Mouse (Mus musculus) layer of hippocampus, adult 2 months (tissue): ENCODE results near the gene Dvl2. TPM values are rescaled to one million over a fixed set of nuclear protein-coding genes. Genes with fewer than 3 reads are reported as not detected.

Experiments
- DNase-seq, 2 experiments: peaks; one replicate each; pipeline ENCODE4 v3.0.0; 2022; ENCODE audit warnings: low spot score in 2 of 2
- H3K27ac ChIP-seq: fragments of 200-600 bp; 2 replicates; pipeline ENCODE4 v1.8.1; 2022
- H3K4me3 ChIP-seq: fragments of 200-600 bp; 2 replicates; pipeline ENCODE4 v1.8.1; 2022; ENCODE audit warnings: mild to moderate bottlenecking
- CTCF ChIP-seq: fragments of 200-600 bp; conservative IDR thresholded peaks from 2 replicates; pipeline ENCODE4 v1.8.1; 2022; ENCODE audit warnings: antibody characterized with exemption, mild to moderate bottlenecking, moderate library complexity
- microRNA-seq, 2 experiments: library from miRNA; unstranded; fragments of <30 nt; microRNA quantifications; one replicate each; pipeline ENCODE4 v1.2.0; 2021
- total RNA-seq, 2 experiments: library from RNA; stranded (reverse); gene quantifications; 2 replicates each; pipeline ENCODE4 v1.2.3; 2021

Gene Dvl2
- total RNA-seq, 2 experiments from 2014 or later, result 40.6 to 45.3 TPM

DNA sequence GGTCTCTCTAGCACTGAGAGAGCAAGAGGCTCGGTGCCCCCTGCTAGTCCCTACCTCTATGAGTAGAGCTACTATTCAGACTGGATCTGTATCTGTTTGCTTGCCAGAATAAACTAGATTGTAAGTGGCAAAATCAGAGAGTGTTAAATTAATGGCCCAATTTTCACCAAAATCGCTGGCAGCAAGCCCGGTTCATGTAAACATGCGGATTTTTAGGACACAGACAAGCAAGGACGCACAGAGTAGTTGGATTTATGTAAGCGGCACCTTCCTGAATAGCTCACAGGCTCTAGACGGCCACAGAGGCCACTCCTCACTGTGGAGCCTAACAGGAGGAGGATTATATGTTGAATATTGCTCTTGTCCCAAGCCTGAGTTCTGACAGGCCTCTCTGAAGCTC lies 52.8 kb downstream of the Dvl2 start:
- no peak for DNase-seq
- no peak for TF ChIP-seq CTCF
- H3K4me3 ChIP-seq, result no peak overlapping the region
- H3K27ac ChIP-seq, result no peak overlapping the region

DNA sequence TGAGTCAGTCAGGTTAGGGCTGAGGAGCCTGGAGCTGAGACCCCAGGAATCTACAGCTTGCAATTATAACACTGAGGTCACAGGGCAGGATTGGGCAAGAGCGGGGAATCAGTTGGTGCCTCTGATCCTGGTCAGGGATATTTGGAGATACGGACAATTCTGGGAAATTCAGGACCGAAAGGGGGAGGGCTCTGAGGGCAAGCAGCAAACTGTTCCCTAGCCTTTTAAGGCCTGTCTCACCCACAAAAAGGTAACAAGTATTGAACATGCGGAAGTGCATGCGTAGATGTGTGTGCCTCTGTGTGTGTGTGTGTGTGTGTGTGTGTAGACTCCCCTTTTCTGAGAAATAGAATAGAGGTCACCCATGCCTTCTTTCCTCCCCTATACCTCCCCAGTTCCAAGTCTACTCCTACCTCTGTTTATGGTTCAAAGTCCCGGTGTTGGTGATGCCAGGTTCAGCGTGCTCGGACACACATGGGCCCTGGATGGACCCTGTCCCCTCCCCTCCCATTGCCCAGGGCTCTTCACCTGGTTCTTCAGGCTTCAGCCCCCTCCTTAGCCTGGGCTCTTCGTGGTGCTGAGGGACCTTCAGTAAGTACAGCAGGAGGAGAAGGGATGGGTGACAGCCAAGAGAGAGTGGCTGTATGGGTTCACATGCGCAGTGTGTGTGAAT lies 53.6 kb downstream of the Dvl2 start, which contains the start of gene Asgr1:
Gene Asgr1 (plus strand): TSS at position 188 of the 673 bp plus-strand sequence.
- TF ChIP-seq CTCF, result no peak
- DNase-seq, result no peak
- no peak within 1 kb of the TSS for H3K27ac ChIP-seq
- H3K4me3 ChIP-seq, result no peak within 1 kb of the TSS

DNA sequence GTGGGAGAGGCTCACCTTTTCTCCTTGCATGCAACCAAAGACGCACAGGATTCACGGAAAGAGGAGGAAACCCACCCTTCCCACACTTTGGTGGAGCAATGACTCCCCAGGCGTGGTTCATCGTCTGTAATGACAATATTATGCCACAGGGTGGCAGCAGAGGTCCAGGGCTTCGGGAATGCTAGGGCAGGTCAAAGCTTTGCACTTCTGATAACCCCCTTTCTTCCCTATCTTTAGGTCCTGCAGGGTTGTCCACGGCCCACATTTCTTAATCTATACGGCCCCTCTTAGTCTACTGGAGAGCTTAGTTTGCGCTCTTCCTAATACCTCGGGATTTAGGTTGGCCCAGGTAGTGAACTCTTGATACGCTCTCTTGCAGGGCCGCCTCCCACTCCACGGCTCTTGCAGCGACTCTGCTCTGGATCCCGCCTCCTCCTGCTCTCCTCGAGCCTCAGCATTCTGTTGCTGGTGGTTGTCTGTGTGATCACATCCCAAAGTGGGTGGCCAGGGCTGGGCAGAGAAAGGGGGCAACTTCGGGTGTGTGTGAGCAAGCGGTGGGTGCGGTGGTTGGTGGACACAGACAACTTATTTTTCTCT lies 55.3 kb downstream of the Dvl2 start:
- Histone ChIP-seq H3K4me3 (peak overlapping the region; percentile 20; the same call in 1 of the 2 replicates), H3K27ac (no peak overlapping the region)
- DNase-seq, result peak in 1 of 2 experiments; percentile 83
- TF ChIP-seq CTCF, result peak; percentile 92

DNA sequence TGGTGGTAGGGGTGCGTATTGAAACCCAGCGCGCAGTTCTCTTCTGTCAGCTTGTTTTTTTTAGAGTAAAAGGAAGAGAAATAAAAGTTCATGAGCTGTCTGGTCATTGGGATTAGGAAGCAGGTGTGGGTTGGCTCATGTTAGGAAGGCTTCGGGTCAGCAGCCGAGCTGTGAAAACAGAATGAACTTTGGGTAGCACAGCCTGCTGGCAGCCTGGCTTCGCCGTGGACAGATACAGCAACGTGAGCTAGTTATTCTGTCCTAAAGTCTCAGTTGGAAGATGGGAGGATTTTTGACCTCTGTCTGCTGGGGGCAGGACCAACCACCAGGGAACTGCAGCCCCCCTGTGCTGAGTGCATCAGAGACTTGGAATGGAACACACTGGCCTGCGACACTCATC lies 57.4 kb downstream of the Dvl2 start:
- TF ChIP-seq CTCF, result no peak
- no peak for DNase-seq
- Histone ChIP-seq H3K27ac (no peak overlapping the region), H3K4me3 (no peak overlapping the region)

DNA sequence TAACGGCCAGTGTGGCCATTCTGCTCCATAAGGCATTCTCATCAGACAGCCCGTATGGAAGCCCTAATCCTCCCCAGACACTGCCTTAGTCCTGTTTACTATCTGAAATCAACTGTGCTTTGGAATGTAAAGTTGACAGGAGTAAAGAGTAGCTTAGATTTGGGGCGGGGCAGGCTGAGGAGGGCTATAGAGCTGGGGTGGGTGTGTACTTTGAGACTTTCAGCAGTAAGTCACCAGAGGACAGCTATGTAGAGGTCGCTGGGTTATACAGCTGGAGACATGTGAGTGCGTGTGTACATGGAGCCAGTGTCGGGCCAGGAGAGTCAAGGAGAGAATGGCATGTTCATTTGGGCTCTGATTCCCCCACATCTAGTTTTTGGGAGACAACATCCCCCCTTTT lies 59.5 kb downstream of the Dvl2 start:
- TF ChIP-seq CTCF, result no peak
- Histone ChIP-seq H3K4me3 (no peak overlapping the region), H3K27ac (no peak overlapping the region)
- no peak for DNase-seq

Small RNA genes within 50 kb of the gene (microRNA-seq; reads per million reads assigned to microRNA genes)
- 0 reads per million in 2 experiments for gene Gm44349
- gene Mir324, result 7,740 to 8,001 reads per million in 2 experiments

Other genes with a start within 250 kb of the Dvl2 start
- gene Polr2a, start 242.0 kb upstream of the Dvl2 start, total RNA-seq, result 10 to 100 TPM; 64.6 to 65.4 TPM
- gene Slc35g3, start 238.6 kb upstream of the Dvl2 start, total RNA-seq, result not detected
- 100 to 1,000 TPM; 122 to 133 TPM for gene Zbtb4, start 234.7 kb upstream of the Dvl2 start, total RNA-seq
- 1 to 10 TPM; 1.1 to 1.3 TPM for gene Chrnb1, start 204.7 kb upstream of the Dvl2 start, total RNA-seq
- 10 to 100 TPM; 25.6 to 28.0 TPM for gene Fgf11, start 198.7 kb upstream of the Dvl2 start, total RNA-seq
- not detected for gene Tmem102, start 195.0 kb upstream of the Dvl2 start, total RNA-seq
- gene Gm39566, start 185.3 kb upstream of the Dvl2 start, total RNA-seq, result not detected
- gene Spem2, start 182.1 kb upstream of the Dvl2 start, total RNA-seq, result not detected
- gene Spem1, start 178.4 kb upstream of the Dvl2 start, total RNA-seq, result under 1 TPM; 0.34 to 0.49 TPM
- 100 to 1,000 TPM; 197 to 201 TPM for gene Nlgn2, start 162.8 kb upstream of the Dvl2 start, total RNA-seq
- gene Tmem256, start 162.1 kb upstream of the Dvl2 start, total RNA-seq, result 100 to 1,000 TPM; 113 to 114 TPM
- 10 to 100 TPM; 17.1 to 19.8 TPM for gene Plscr3, start 154.2 kb upstream of the Dvl2 start, total RNA-seq
- gene Tnk1, start 141.9 kb upstream of the Dvl2 start, total RNA-seq, result not detected
- not detected for gene Tmem95, start 122.6 kb upstream of the Dvl2 start, total RNA-seq
- 1 to 10 TPM; 1.3 to 1.4 TPM for gene Kctd11, start 119.2 kb upstream of the Dvl2 start, total RNA-seq
- not detected for gene Acap1, start 105.1 kb upstream of the Dvl2 start, total RNA-seq
- gene 2810408A11Rik, start 99.6 kb upstream of the Dvl2 start, total RNA-seq, result 1 to 10 TPM in 1 of 2 experiments, under 1 TPM in 1; 0.64 to 1.0 TPM
- gene Neurl4, start 99.5 kb upstream of the Dvl2 start, total RNA-seq, result 100 to 1,000 TPM; 122 to 125 TPM
- 10 to 100 TPM; 35.6 to 41.5 TPM for gene Gps2, start 86.7 kb upstream of the Dvl2 start, total RNA-seq
- 100 to 1,000 TPM; 413 to 441 TPM for gene Eif5a, start 78.6 kb upstream of the Dvl2 start, total RNA-seq
- 10 to 100 TPM; 12.4 to 14.5 TPM for gene Ybx2, start 64.8 kb upstream of the Dvl2 start, total RNA-seq
- 1 to 10 TPM; 1.8 to 2.2 TPM for gene Slc2a4, start 52.4 kb upstream of the Dvl2 start, total RNA-seq
- not detected for gene Cldn7, start 35.8 kb upstream of the Dvl2 start, total RNA-seq
- gene Ctdnep1, start 19.4 kb upstream of the Dvl2 start, total RNA-seq, result 100 to 1,000 TPM; 106 to 114 TPM
- gene Elp5, start 18.1 kb upstream of the Dvl2 start, total RNA-seq, result 10 to 100 TPM; 72.8 to 72.9 TPM
- gene Gabarap, start 9.5 kb upstream of the Dvl2 start, total RNA-seq, result 100 to 1,000 TPM; 216 to 229 TPM
- 10 to 100 TPM; 40.5 to 42.6 TPM for gene Phf23, start 4.8 kb upstream of the Dvl2 start, total RNA-seq
- 10 to 100 TPM; 54.9 to 63.7 TPM for gene Acadvl, start 14.8 kb downstream of the Dvl2 start, total RNA-seq
- 100 to 1,000 TPM; 880 to 888 TPM for gene Dlg4, start 16.3 kb downstream of the Dvl2 start, total RNA-seq
- 1 to 10 TPM in 1 of 2 experiments, under 1 TPM in 1; 0.52 to 1.7 TPM for gene Asgr1, start 53.5 kb downstream of the Dvl2 start, total RNA-seq
- gene Asgr2, start 92.0 kb downstream of the Dvl2 start, total RNA-seq, result not detected
- gene Mgl2, start 129.7 kb downstream of the Dvl2 start, total RNA-seq, result under 1 TPM in 1 of 2 experiments, not detected in 1; 0.46 TPM
- 1 to 10 TPM in 1 of 2 experiments, under 1 TPM in 1; 0.67 to 1.5 TPM for gene Clec10a, start 155.6 kb downstream of the Dvl2 start, total RNA-seq
- 10 to 100 TPM; 35.2 to 47.0 TPM for gene Slc16a11, start 212.2 kb downstream of the Dvl2 start, total RNA-seq
- 10 to 100 TPM in 1 of 2 experiments, 1 to 10 TPM in 1; 7.9 to 11.0 TPM for gene Slc16a13, start 220.5 kb downstream of the Dvl2 start, total RNA-seq
- gene Bcl6b, start 229.2 kb downstream of the Dvl2 start, total RNA-seq, result 1 to 10 TPM in 1 of 2 experiments, under 1 TPM in 1; 0.83 to 1.4 TPM
- gene 0610010K14Rik, start 237.3 kb downstream of the Dvl2 start, total RNA-seq, result 10 to 100 TPM; 43.8 to 48.7 TPM
- 1 to 10 TPM; 3.9 to 4.3 TPM for gene Gm21988, start 239.2 kb downstream of the Dvl2 start, total RNA-seq
- 100 to 1,000 TPM; 272 to 278 TPM for gene Rnasek, start 239.2 kb downstream of the Dvl2 start, total RNA-seq